Mouse (Mus musculus) midbrain, embryonic 14.5 days (tissue): Measurements from ENCODE around the gene Gm13723. TPM values are rescaled to one million over a fixed set of nuclear protein-coding genes. Genes with fewer than 3 reads are reported as not detected.

Experiments
- ATAC-seq: fragments of 200-750 bp; cut with Nextera tagmentation; 2 replicates; pipeline ENCODE4 v1.8.0; 2017; ENCODE audit warnings: moderate number of reproducible peaks, moderate library complexity; ENCODE audit not compliant: low FRiP score, low TSS enrichment
- DNase-seq: peaks from one replicate; pipeline ENCODE4 v3.0.0-alpha.2; 2015
- H3K27ac ChIP-seq: fragments of 300-500 bp; sonication (generic); replicated peaks from 2 replicates; pipeline ENCODE4 v1.5.1; 2014; ENCODE audit warnings: mild to moderate bottlenecking, low read depth, low read length, moderate library complexity
- H3K27me3 ChIP-seq: fragments of 300-500 bp; sonication (generic); 2 replicates; pipeline ENCODE4 v1.6.1; 2014; ENCODE audit warnings: low read length, control low read depth, mixed read lengths; ENCODE audit not compliant: control insufficient read depth, insufficient read depth
- H3K36me3 ChIP-seq: fragments of 300-500 bp; sonication (generic); 2 replicates; pipeline ENCODE4 v1.6.1; 2014; ENCODE audit warnings: low read length, control low read depth; ENCODE audit not compliant: control insufficient read depth, insufficient read depth
- H3K4me1 ChIP-seq: fragments of 300-500 bp; sonication (generic); 2 replicates; pipeline ENCODE4 v1.6.1; 2014; ENCODE audit warnings: mild to moderate bottlenecking, antibody characterized with exemption, low read length, control low read depth; ENCODE audit not compliant: control insufficient read depth, insufficient read depth
- H3K4me2 ChIP-seq: fragments of 300-500 bp; sonication (generic); 2 replicates; pipeline ENCODE4 v1.6.1; 2014; ENCODE audit warnings: mild to moderate bottlenecking, low read length, moderate library complexity
- H3K4me3 ChIP-seq: fragments of 300-500 bp; sonication (generic); replicated peaks from 2 replicates; pipeline ENCODE4 v1.5.1; 2014; ENCODE audit warnings: low read depth, low read length
- H3K9ac ChIP-seq: fragments of 300-500 bp; sonication (generic); replicated peaks from 2 replicates; pipeline ENCODE4 v1.6.1; 2014; ENCODE audit warnings: mild to moderate bottlenecking, low read length, moderate library complexity
- H3K9me3 ChIP-seq: fragments of 300-500 bp; sonication (generic); 2 replicates; pipeline ENCODE4 v1.6.1; 2016; ENCODE audit warnings: low read length, control low read depth, mixed read lengths; ENCODE audit not compliant: control insufficient read depth
- WGBS: fragments of 180-500 bp; shearing (Covaris S2); extraction: QIAGEN DNeasy Blood & Tissue Kit; methylation state at CpG from one replicate; pipeline ENCODE4 v1.1.7; 2014; 5-methylcytosine and 5-hydroxymethylcytosine counted together
- polyA plus RNA-seq: library from polyadenylated mRNA; unstranded; fragments of >200 nt; fragmentation: Nextera tagmentation; extraction: Ambion mirVana; gene quantifications from 2 replicates; pipeline ENCODE4 v1.2.1, GENCODE M21; 2014

Gene Gm13723
- not detected in 2 replicates for polyA plus RNA-seq

- DNase-seq (no peak), ATAC-seq (no peak)
- WGBS: 69% methylated on average over 1 of the region's 1 CpGs
- no peak within 1 kb of the TSS for H3K27ac ChIP-seq
- no peak within 1 kb of the TSS for H3K9ac ChIP-seq
- no peak within 1 kb of the TSS for H3K4me2 ChIP-seq
- no peaks in the 10 kb centered on the region for H3K27me3 ChIP-seq
- no peak within 1 kb of the TSS for H3K4me3 ChIP-seq
- H3K4me1 ChIP-seq: no peaks in the 10 kb centered on the region
- H3K36me3 ChIP-seq: no peaks in the 10 kb centered on the region
- no peaks in the 10 kb centered on the region for H3K9me3 ChIP-seq
Observed at GRCm38 (mm10) chr2:86874702-86875101, at the start of gene Gm13723. Gm13723 (minus strand) TSS chr2:86874802.

DNA sequence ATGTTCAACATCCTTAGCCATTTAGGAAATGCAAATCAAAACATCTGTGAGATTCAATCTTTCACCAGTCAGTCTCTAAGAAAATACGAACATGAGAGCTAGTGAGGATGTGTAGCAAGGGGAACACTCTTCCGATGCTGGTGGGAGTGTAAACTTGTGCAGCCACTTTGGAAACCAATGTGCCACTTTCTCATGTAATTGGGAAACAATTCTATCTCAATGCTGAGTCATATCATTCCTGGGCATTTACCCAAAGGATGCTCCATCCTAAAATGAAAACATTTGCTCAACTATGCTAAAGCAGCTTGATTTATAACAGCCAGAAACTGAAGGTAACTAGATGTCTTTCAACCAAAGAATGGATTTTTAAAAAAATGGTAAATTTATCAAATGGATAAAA lies 31.0 kb upstream of the Gm13723 start:
- Histone ChIP-seq H3K4me3 (no peak overlapping the region), H3K9me3 (no peaks in the 10 kb centered on the region), H3K36me3 (no peaks in the 10 kb centered on the region), H3K9ac (no peak overlapping the region), H3K4me2 (no peak overlapping the region), H3K27me3 (no peaks in the 10 kb centered on the region), H3K27ac (no peak overlapping the region), H3K4me1 (no peaks in the 10 kb centered on the region)
- WGBS: 91% methylated on average over 2 of the region's 2 CpGs
- ATAC-seq: no peak
- no peak for DNase-seq

DNA sequence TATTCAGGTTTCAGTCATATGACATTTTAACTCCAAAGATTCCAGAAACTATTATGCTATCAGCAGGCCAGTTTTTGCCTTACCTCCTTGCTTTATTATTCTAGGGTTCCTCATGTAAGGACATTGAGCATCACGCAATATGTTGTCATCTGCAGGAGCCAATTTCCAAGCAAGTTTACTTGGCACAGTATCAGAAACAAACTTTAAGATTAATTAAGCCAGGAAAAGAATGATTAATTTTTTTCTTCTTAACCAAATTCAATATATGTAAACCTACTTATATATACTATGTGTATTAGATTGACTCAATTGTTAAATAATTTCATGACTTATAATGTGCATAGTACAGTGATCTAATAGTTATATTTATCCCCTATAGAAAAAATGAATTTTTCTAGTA lies 17.5 kb upstream of the Gm13723 start, which contains the start of gene Olfr1097:
Gene Olfr1097 (minus strand): TSS at position 101 of the 400 bp plus-strand sequence.
- Histone ChIP-seq H3K9me3 (no peaks in the 10 kb centered on the region), H3K27ac (no peak within 1 kb of the TSS), H3K4me1 (no peaks in the 10 kb centered on the region), H3K27me3 (no peaks in the 10 kb centered on the region), H3K4me3 (no peak within 1 kb of the TSS), H3K4me2 (no peak within 1 kb of the TSS), H3K9ac (no peak within 1 kb of the TSS), H3K36me3 (no peaks in the 10 kb centered on the region)
- ATAC-seq: no peak
- DNase-seq: no peak
- whole genome bisulfite sequencing: 97% methylated on average over 1 of the region's 1 CpGs

DNA sequence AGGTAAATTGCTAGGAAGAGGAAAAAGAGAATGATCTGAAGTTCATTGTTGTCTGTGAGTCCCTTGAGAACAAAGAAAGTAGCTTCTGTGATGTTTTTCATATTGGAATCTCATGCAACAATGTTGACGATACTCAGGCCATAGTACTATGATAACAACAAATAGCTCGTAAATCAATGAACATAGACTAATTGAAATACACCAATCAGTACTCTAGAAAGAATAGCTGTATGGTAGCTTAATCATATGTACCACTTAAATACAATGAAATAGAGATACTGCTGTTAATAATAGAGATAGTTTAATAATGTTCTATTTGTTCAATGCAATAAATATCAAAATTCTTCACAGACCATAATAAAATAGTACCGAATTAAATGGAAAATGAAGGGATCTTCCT lies 23.0 kb downstream of the Gm13723 start, which contains the start of gene Olfr1095:
Gene Olfr1095 (minus strand): TSS at position 101 of the 400 bp plus-strand sequence.
- 95% methylated on average over 3 of the region's 3 CpGs for WGBS
- Histone ChIP-seq H3K4me1 (no peaks in the 10 kb centered on the region), H3K9ac (no peak within 1 kb of the TSS)

DNA sequence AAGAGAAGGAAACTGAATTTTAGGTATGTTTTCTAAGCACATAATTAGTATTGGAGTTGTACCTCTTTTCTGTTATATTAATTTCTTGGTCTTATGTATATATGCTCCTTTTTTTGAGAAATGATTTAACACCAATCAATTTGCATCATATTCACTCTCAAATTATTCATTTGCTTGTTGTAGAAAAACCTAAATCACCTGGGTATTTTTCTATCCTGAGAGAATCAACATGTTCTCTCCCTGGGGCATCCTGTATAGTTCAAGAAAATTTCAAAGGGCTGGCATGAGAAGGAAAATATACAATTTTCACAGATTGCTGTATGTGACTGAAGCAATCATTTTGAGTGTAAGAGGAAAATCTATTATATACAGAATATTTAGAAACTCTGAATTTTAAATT lies 50.2 kb downstream of the Gm13723 start, which contains the start of gene Olfr1094:
Gene Olfr1094 (plus strand): TSS at position 301 of the 400 bp plus-strand sequence.
- Histone ChIP-seq H3K4me1 (no peaks in the 10 kb centered on the region), H3K4me3 (no peak within 1 kb of the TSS), H3K27ac (no peak within 1 kb of the TSS), H3K9me3 (no peaks in the 10 kb centered on the region), H3K36me3 (no peaks in the 10 kb centered on the region), H3K9ac (no peak within 1 kb of the TSS), H3K4me2 (no peak within 1 kb of the TSS), H3K27me3 (no peaks in the 10 kb centered on the region)
- DNase-seq: no peak
- ATAC-seq: no peak

More for the DNA sequence above, 23.0 kb downstream of the Gm13723 start, which contains the start of gene Olfr1095:
- Histone ChIP-seq H3K9me3 (no peaks in the 10 kb centered on the region), H3K4me3 (no peak within 1 kb of the TSS), H3K27ac (no peak within 1 kb of the TSS), H3K27me3 (no peaks in the 10 kb centered on the region), H3K36me3 (no peaks in the 10 kb centered on the region), H3K4me2 (no peak within 1 kb of the TSS)
- no peak for ATAC-seq
- DNase-seq: no peak

Other genes starting within 250 kb of the Gm13723 start
- not detected in 2 replicates for gene Olfr1084, start 235.1 kb downstream of the Gm13723 start, polyA plus RNA-seq
- not detected in 2 replicates for gene Olfr1085, start 212.8 kb downstream of the Gm13723 start, polyA plus RNA-seq
- not detected in 2 replicates for gene Olfr1086, start 194.7 kb downstream of the Gm13723 start, polyA plus RNA-seq
- not detected in 2 replicates for gene Olfr1087, start 176.4 kb downstream of the Gm13723 start, polyA plus RNA-seq
- not detected in 2 replicates for gene Olfr1089, start 141.1 kb downstream of the Gm13723 start, polyA plus RNA-seq
- gene Olfr1090, start 115.8 kb downstream of the Gm13723 start, polyA plus RNA-seq: not detected in 2 replicates
- gene Olfr1093, start 92.3 kb downstream of the Gm13723 start, polyA plus RNA-seq: not detected in 2 replicates
- gene Olfr141, start 64.8 kb downstream of the Gm13723 start, polyA plus RNA-seq: not detected in 2 replicates
- gene Olfr1094, start 50.1 kb downstream of the Gm13723 start, polyA plus RNA-seq: not detected in 2 replicates
- gene Olfr1095, start 23.1 kb downstream of the Gm13723 start, polyA plus RNA-seq: not detected in 2 replicates
- gene Olfr1097, start 17.4 kb upstream of the Gm13723 start, polyA plus RNA-seq: not detected in 2 replicates
- gene Olfr1098, start 49.7 kb upstream of the Gm13723 start, polyA plus RNA-seq: not detected in 2 replicates
- not detected in 2 replicates for gene Olfr1099, start 85.9 kb upstream of the Gm13723 start, polyA plus RNA-seq
- gene Olfr1100, start 105.2 kb upstream of the Gm13723 start, polyA plus RNA-seq: not detected in 2 replicates
- not detected in 2 replicates for gene Olfr1101, start 116.4 kb upstream of the Gm13723 start, polyA plus RNA-seq
- not detected in 2 replicates for gene Olfr1102, start 123.6 kb upstream of the Gm13723 start, polyA plus RNA-seq
- not detected in 2 replicates for gene Olfr1104, start 152.3 kb upstream of the Gm13723 start, polyA plus RNA-seq
- not detected in 2 replicates for gene Olfr1105, start 161.7 kb upstream of the Gm13723 start, polyA plus RNA-seq
- gene Olfr1106, start 177.5 kb upstream of the Gm13723 start, polyA plus RNA-seq: not detected in 2 replicates
- not detected in 2 replicates for gene Olfr1107, start 201.0 kb upstream of the Gm13723 start, polyA plus RNA-seq
- not detected in 2 replicates for gene Olfr1109, start 221.2 kb upstream of the Gm13723 start, polyA plus RNA-seq
- gene Olfr259, start 239.8 kb upstream of the Gm13723 start, polyA plus RNA-seq: not detected in 2 replicates